Mouse (Mus musculus): ENCODE measurements at regions not wholly inside any gene's neighbourhood (a gene's known extent, or its start where the extent isn't known, plus 50 kb on each side); places are given as distances from the start of the nearest gene placed in this dataset.

DNA sequence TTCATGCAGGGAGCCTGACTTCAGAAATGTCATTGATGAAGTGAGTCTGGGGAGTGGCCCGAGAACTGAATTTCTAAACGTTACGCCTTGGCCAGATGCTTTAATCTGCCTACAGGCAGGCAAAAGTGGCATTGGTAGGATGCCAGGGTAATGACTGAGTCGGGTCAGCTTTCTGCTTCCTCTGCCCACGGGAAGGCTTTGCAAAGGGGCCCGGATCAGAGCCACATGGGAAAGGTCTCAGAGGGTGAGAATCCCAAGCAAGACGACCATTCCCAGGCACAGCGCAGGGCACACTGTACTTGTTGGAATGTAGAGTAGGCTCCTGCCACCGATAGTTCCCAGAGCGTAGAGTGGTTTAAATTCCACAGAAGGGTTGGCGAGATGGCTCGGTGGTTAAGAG, 182.7 kb upstream of the Hes1 start:
- no peak for TF ChIP-seq CTCF (IDR thresholded peaks at IDR 0.05; ENCODE audit: control insufficient read depth, insufficient read depth, low read length)
- TF ChIP-seq POLR2A (IDR thresholded peaks at IDR 0.05; ENCODE audit: borderline replicate concordance, control insufficient read depth, low read depth, low read length), result no peak
